Comparison of ENCODE assay signal across 11 mouse cellular contexts in genomic region chr2:71191391-71192194, GRCm38 (mm10). TPM values are rescaled to one million over a fixed set of nuclear protein-coding genes. Genes with fewer than 3 reads are reported as not detected.
DNase-seq lines count a peak whose midpoint lies in the region; ATAC-seq and TF ChIP-seq lines count a peak whose summit lies in the region.
"Had no signal": no experiment of that assay in that cellular context is flagged by ENCODE, and none has a peak within 500 bp of the region (broad histone marks: within the 10 kb centered on the region; RNA-seq: fewer than 3 reads in every experiment).

No protein-coding gene starts in this region.

- H3K9ac ChIP-seq in kidney, embryonic 15.5 days: no peak overlapping the region
- H3K9ac ChIP-seq in embryonic facial prominence, embryonic 12.5 days: no peak overlapping the region
- H3K9ac ChIP-seq in forebrain, postnatal 0 days: 0 out of 2 replicates have a peak overlapping the region, but pooled peaks have one; percentile 29
- H3K9ac ChIP-seq in midbrain, embryonic 16.5 days (ENCODE audit: low read depth, low read length): peak overlapping the region; percentile 13; the same call in 1 of the 2 replicates

- peaks cover 31% of the 10 kb centered on the region for H3K4me1 ChIP-seq in kidney, embryonic 15.5 days
- H3K4me1 ChIP-seq in kidney, adult 2 months (ENCODE audit: control insufficient read depth, insufficient read depth, low read length): peaks cover 17% of the 10 kb centered on the region
- peaks cover 9% of the 10 kb centered on the region for H3K4me1 ChIP-seq in embryonic facial prominence, embryonic 12.5 days
- no peaks in the 10 kb centered on the region for H3K4me1 ChIP-seq in forebrain, postnatal 0 days (ENCODE audit: insufficient read depth)
- peaks cover 18% of the 10 kb centered on the region for H3K4me1 ChIP-seq in midbrain, embryonic 16.5 days (ENCODE audit: control insufficient read depth, insufficient read depth, low read length)

- no peak overlapping the region for H3K27ac ChIP-seq in kidney, embryonic 15.5 days
- H3K27ac ChIP-seq in kidney, adult 2 months (ENCODE audit: insufficient read depth, low read depth, low read length): no peak overlapping the region
- no peak overlapping the region for H3K27ac ChIP-seq in embryonic facial prominence, embryonic 12.5 days
- H3K27ac ChIP-seq in forebrain, postnatal 0 days (ENCODE audit: low read depth, low read length): no peak overlapping the region
- peak overlapping the region; percentile 4; the same call in 1 of the 2 replicates for H3K27ac ChIP-seq in midbrain, embryonic 16.5 days (ENCODE audit: low read length)

- no peaks in the 10 kb centered on the region for H3K36me3 ChIP-seq in kidney, embryonic 15.5 days
- no peaks in the 10 kb centered on the region for H3K36me3 ChIP-seq in kidney, adult 2 months (ENCODE audit: control insufficient read depth, insufficient read depth, low read length)
- H3K36me3 ChIP-seq in embryonic facial prominence, embryonic 12.5 days: no peaks in the 10 kb centered on the region
- H3K36me3 ChIP-seq in forebrain, postnatal 0 days (ENCODE audit: insufficient read depth): no peaks in the 10 kb centered on the region
- H3K36me3 ChIP-seq in midbrain, embryonic 16.5 days (ENCODE audit: control insufficient read depth, insufficient read depth, low read length): no peaks in the 10 kb centered on the region
- H3K36me3 ChIP-seq: G1E had no signal

- H3K4me2 ChIP-seq in kidney, embryonic 15.5 days: peak overlapping the region; percentile 41
- H3K4me2 ChIP-seq in embryonic facial prominence, embryonic 12.5 days (replicated peaks): peak overlapping the region; percentile 41
- H3K4me2 ChIP-seq in forebrain, postnatal 0 days (ENCODE audit: low read depth): peak overlapping the region; percentile 41
- peak overlapping the region; percentile 46 for H3K4me2 ChIP-seq in midbrain, embryonic 16.5 days (ENCODE audit: low read length)

- no peak for ATAC-seq in kidney, embryonic 15.5 days (replicated peaks; ENCODE audit: low FRiP score)
- no peak for ATAC-seq in embryonic facial prominence, embryonic 12.5 days (ENCODE audit: insufficient number of reproducible peaks, insufficient read depth, low FRiP score, low TSS enrichment)
- peak; percentile 67; the same call in 1 of the 2 replicates for ATAC-seq in forebrain, postnatal 0 days
- peak; percentile 65 for ATAC-seq in midbrain, embryonic 16.5 days
- ATAC-seq: inflammation-experienced regulatory T-cells, adult 6 months had no signal

- no peak for DNase-seq in kidney, adult 2 months
- peak; percentile 50 for DNase-seq in forebrain, postnatal 0 days
- DNase-seq in right cerebral cortex, adult 2 months (ENCODE audit: low spot score in 2 of 2): no peak
- no peak for DNase-seq in urinary bladder, adult 18-20 months (ENCODE audit: low spot score in 2 of 2)
- DNase-seq: adrenal gland, postnatal 36 days; right cerebral cortex, postnatal 25 days had no signal

- peak overlapping the region; percentile 10; the same call in 1 of the 2 replicates for H3K4me3 ChIP-seq in kidney, embryonic 15.5 days (replicated peaks)
- H3K4me3 ChIP-seq in kidney, adult 2 months (ENCODE audit: insufficient read depth, low read depth, low read length): no peak overlapping the region
- H3K4me3 ChIP-seq in embryonic facial prominence, embryonic 12.5 days: peak overlapping the region; percentile 11; the same call in 1 of the 2 replicates
- H3K4me3 ChIP-seq in forebrain, postnatal 0 days (ENCODE audit: low read depth, low read length): peak overlapping the region; percentile 21
- peak overlapping the region; percentile 9; the same call in 1 of the 2 replicates for H3K4me3 ChIP-seq in midbrain, embryonic 16.5 days (ENCODE audit: low read depth, low read length)

- TF ChIP-seq CTCF in kidney, adult 2 months (conservative IDR thresholded peaks at IDR 0.05; ENCODE audit: insufficient read depth, insufficient read length, low read depth, low read length): no peak
- TF ChIP-seq CTCF in forebrain, postnatal 0 days (IDR thresholded peaks at IDR 0.05; ENCODE audit: low read depth): no peak

- peaks cover 32% of the 10 kb centered on the region for H3K27me3 ChIP-seq in kidney, embryonic 15.5 days
- H3K27me3 ChIP-seq in kidney, adult 2 months (replicated peaks; ENCODE audit: control insufficient read depth, insufficient read depth, low read length): no peaks in the 10 kb centered on the region
- H3K27me3 ChIP-seq in embryonic facial prominence, embryonic 12.5 days: no peaks in the 10 kb centered on the region
- H3K27me3 ChIP-seq in forebrain, postnatal 0 days (ENCODE audit: insufficient read depth, low read length): no peaks in the 10 kb centered on the region
- H3K27me3 ChIP-seq in midbrain, embryonic 16.5 days (ENCODE audit: control insufficient read depth, insufficient read depth, low read depth, low read length): no peaks in the 10 kb centered on the region

- no peaks in the 10 kb centered on the region for H3K9me3 ChIP-seq in kidney, embryonic 15.5 days (replicated peaks)
- H3K9me3 ChIP-seq in embryonic facial prominence, embryonic 12.5 days: no peaks in the 10 kb centered on the region
- no peaks in the 10 kb centered on the region for H3K9me3 ChIP-seq in forebrain, postnatal 0 days (ENCODE audit: low read length)
- no peaks in the 10 kb centered on the region for H3K9me3 ChIP-seq in midbrain, embryonic 16.5 days (replicated peaks; ENCODE audit: control insufficient read depth, low read length, poor library complexity, severe bottlenecking)
- H3K9me3 ChIP-seq: G1E had no signal

- 23% methylated on average over 16 of the region's 16 CpGs for WGBS in kidney, embryonic 15.5 days
- WGBS in kidney, adult 2 months: 23% methylated on average over 16 of the region's 16 CpGs
- WGBS in embryonic facial prominence, embryonic 12.5 days: 19% methylated on average over 16 of the region's 16 CpGs
- WGBS in forebrain, postnatal 0 days: 5% methylated on average over 16 of the region's 16 CpGs
- 6% methylated on average over 16 of the region's 16 CpGs for WGBS in midbrain, embryonic 16.5 days

- no peak for TF ChIP-seq POLR2A in kidney, adult 2 months (IDR thresholded peaks at IDR 0.05; ENCODE audit: low read depth, low read length)

RNA-seq across cellular contexts. Expression of gene Dync1i2, which starts 19.9 kb away (rescaled TPM):
- polyA plus RNA-seq in kidney, embryonic 15.5 days (2015; fragmentation: Nextera tagmentation; extraction: Ambion mirVana): 83.2 and 85.6 TPM in 2 replicates
- 17.5 and 28.8 TPM in 2 replicates for polyA plus RNA-seq in kidney, adult 2 months (2012; rRNA removed)
- 117 and 118 TPM in 2 replicates for polyA plus RNA-seq in embryonic facial prominence, embryonic 12.5 days (2016; fragmentation: Nextera tagmentation; extraction: Ambion mirVana)
- 207 and 241 TPM in 2 replicates for total RNA-seq in forebrain, postnatal 0 days (2014; rRNA removed)
- 189 and 197 TPM in 2 replicates for polyA plus RNA-seq in forebrain, postnatal 0 days (2015; fragmentation: Nextera tagmentation; extraction: Ambion mirVana)
- 190 and 199 TPM in 2 replicates for polyA plus RNA-seq in midbrain, embryonic 16.5 days (2015; fragmentation: Nextera tagmentation; extraction: Ambion mirVana)

Comparison
In these comparisons a context has a peak if more than half of its experiments do, and no peak if none do; other contexts are left out.
1. ATAC-seq: peak in forebrain, postnatal 0 days (single experiment) and midbrain, embryonic 16.5 days (single experiment); none in kidney, embryonic 15.5 days (single experiment) and embryonic facial prominence, embryonic 12.5 days (single experiment).
2. H3K9ac ChIP-seq: peak in forebrain, postnatal 0 days (single experiment) and midbrain, embryonic 16.5 days (single experiment); none in kidney, embryonic 15.5 days (single experiment) and embryonic facial prominence, embryonic 12.5 days (single experiment).
3. Peak in every context shown above with its lines, with median percentiles within 50 percentile points of each other: H3K4me2 ChIP-seq.